Mouse (Mus musculus): ENCODE measurements around the gene Lsm5. TPM values are rescaled to one million over a fixed set of nuclear protein-coding genes. Genes with fewer than 3 reads are reported as not detected.

Lsm5 gene
- 10 to 100 TPM; 13.2 to 14.0 TPM for total RNA-seq (2021)

GRCm38 (mm10) chr6:56703931-56704900 is at the start of gene Lsm5:
Gene Lsm5, minus strand, starts transcription at chr6:56704710.
- intact Hi-C loops (cut with DNase I), result no loop called here
- peak; percentile 85 to 88 for DNase-seq (ENCODE audit: low spot score in 2 of 2)

- no peak for DNase-seq (ENCODE audit: low spot score in 2 of 2)
- intact Hi-C loops (cut with DNase I), result no loop called here
Measured at GRCm38 (mm10) chr6:56753719-56754118, 49.2 kb upstream of the Lsm5 start.

- no peak for DNase-seq (ENCODE audit: low spot score in 2 of 2)
- intact Hi-C loops (cut with DNase I), result no loop called here
Measured at GRCm38 (mm10) chr6:56745950-56746543, 41.5 kb upstream of the Lsm5 start.

GRCm38 (mm10) chr6:56732545-56732944 is 28.0 kb upstream of the Lsm5 start:
- intact Hi-C loops (cut with DNase I), result no loop called here

GRCm38 (mm10) chr6:56720877-56721276 is 16.4 kb upstream of the Lsm5 start:
- intact Hi-C loops (cut with DNase I), result no loop called here

More at GRCm38 (mm10) chr6:56732545-56732944, 28.0 kb upstream of the Lsm5 start:
- DNase-seq (ENCODE audit: low spot score in 2 of 2), result no peak

GRCm38 (mm10) chr6:56719071-56719470 is 14.6 kb upstream of the Lsm5 start:
- intact Hi-C loops (cut with DNase I), result no loop called here
- no peak for DNase-seq (ENCODE audit: low spot score in 2 of 2)

More at GRCm38 (mm10) chr6:56720877-56721276, 16.4 kb upstream of the Lsm5 start:
- DNase-seq (ENCODE audit: low spot score in 2 of 2), result no peak

GRCm38 (mm10) chr6:56715270-56715666 is 10.8 kb upstream of the Lsm5 start:
- no peak for DNase-seq (ENCODE audit: low spot score in 2 of 2)
- intact Hi-C loops (cut with DNase I), result no loop called here

- DNase-seq (ENCODE audit: low spot score in 2 of 2), result peak; percentile 96
- intact Hi-C loops (cut with DNase I), result no loop called here
Measured at GRCm38 (mm10) chr6:56714574-56715269, 10.2 kb upstream of the Lsm5 start, which contains the start of gene Avl9. Gene Avl9, plus strand, starts transcription at chr6:56714899.

GRCm38 (mm10) chr6:56714186-56714573 is 9.7 kb upstream of the Lsm5 start:
- intact Hi-C loops (cut with DNase I), result no loop called here
- no peak for DNase-seq (ENCODE audit: low spot score in 2 of 2)

GRCm38 (mm10) chr6:56692445-56692844 is 12.1 kb downstream of the Lsm5 start:
- intact Hi-C loops (cut with DNase I), result no loop called here
- no peak for DNase-seq (ENCODE audit: low spot score in 2 of 2)

- peak; percentile 37 to 61 for DNase-seq (ENCODE audit: low spot score in 2 of 2)
- intact Hi-C loops (cut with DNase I), result loop anchor here (2.0 kb wide), 1 partner anchor 210 kb away; no protein-coding TSS in a partner anchor
Measured at GRCm38 (mm10) chr6:56691205-56691604, 13.3 kb downstream of the Lsm5 start.

- no peak for DNase-seq (ENCODE audit: low spot score in 2 of 2)
- intact Hi-C loops (cut with DNase I), result no loop called here
Measured at GRCm38 (mm10) chr6:56688238-56688637, 16.3 kb downstream of the Lsm5 start.

GRCm38 (mm10) chr6:56664410-56664809 is 40.1 kb downstream of the Lsm5 start:
- intact Hi-C loops (cut with DNase I), result no loop called here
- no peak for DNase-seq (ENCODE audit: low spot score in 2 of 2)

- no peak for DNase-seq (ENCODE audit: low spot score in 2 of 2)
- intact Hi-C loops (cut with DNase I), result no loop called here
Measured at GRCm38 (mm10) chr6:56655393-56655792, 49.1 kb downstream of the Lsm5 start.

GRCm38 (mm10) chr6:56652121-56652592 is 52.4 kb downstream of the Lsm5 start:
- intact Hi-C loops (cut with DNase I), result no loop called here
- DNase-seq (ENCODE audit: low spot score in 2 of 2), result peak in 1 of 2 experiments; percentile 3

Other genes starting within 250 kb of the Lsm5 start
- 1 to 10 TPM; 4.9 to 6.3 TPM for gene Pde1c, start 135.6 kb downstream of the Lsm5 start, total RNA-seq (2021)
- 10 to 100 TPM; 42.1 to 48.9 TPM for gene Avl9, start 10.2 kb upstream of the Lsm5 start, total RNA-seq (2021)
- gene Kbtbd2, start 93.1 kb upstream of the Lsm5 start, total RNA-seq (2021), result 10 to 100 TPM; 54.7 to 58.6 TPM
- 10 to 100 TPM; 26.7 to 29.0 TPM for gene Fkbp9, start 127.3 kb upstream of the Lsm5 start, total RNA-seq (2021)
- 10 to 100 TPM; 52.3 to 52.9 TPM for gene Nt5c3, start 219.2 kb upstream of the Lsm5 start, total RNA-seq (2021)
- under 1 TPM; 0.15 to 0.57 TPM for gene Vmn1r4, start 219.3 kb upstream of the Lsm5 start, total RNA-seq (2021)